Mouse (Mus musculus): Measurements from ENCODE around the gene Elk1.

- TF ChIP-seq EP300 (IDR thresholded peaks at IDR 0.05; ENCODE audit: insufficient read depth, low read depth, low read length) (no peak), CTCF (IDR thresholded peaks at IDR 0.05) (no peak), POLR2A (IDR thresholded peaks at IDR 0.05; ENCODE audit: insufficient read depth, low read depth, low read length) (no peak)
Observed at GRCm38 (mm10) chrX:20923506-20923905, 26.9 kb downstream of the Elk1 start.
